Comparison of ENCODE assay signal across 13 mouse cellular contexts in genomic region chr6:72219549-72219948, GRCm38 (mm10). TPM values are rescaled to one million over a fixed set of nuclear protein-coding genes. Genes with fewer than 3 reads are reported as not detected.
A peak's percentile ranks its signal among the peaks of the same experiment; 100 is the strongest.
DNase-seq lines count a peak whose midpoint lies in the region; ATAC-seq and TF ChIP-seq lines count a peak whose summit lies in the region.
"Had no signal": no experiment of that assay in that cellular context is flagged by ENCODE, and none has a peak within 500 bp of the region (broad histone marks: within the 10 kb centered on the region; RNA-seq: fewer than 3 reads in every experiment).

No protein-coding gene starts in this region.

- H3K27me3 ChIP-seq in cerebellum, adult 2 months (ENCODE audit: control insufficient read depth, insufficient read depth, low read length), result no peaks in the 10 kb centered on the region
- H3K27me3 ChIP-seq in heart, postnatal 0 days (ENCODE audit: control insufficient read depth, insufficient read depth, low read length), result no peaks in the 10 kb centered on the region; the same call in 1 of the 2 replicates
- 0 out of 2 replicates have a peak, but pooled peaks cover 2% of the 10 kb centered on the region for H3K27me3 ChIP-seq in embryonic facial prominence, embryonic 12.5 days

- no peaks in the 10 kb centered on the region for H3K36me3 ChIP-seq in heart, postnatal 0 days (replicated peaks; ENCODE audit: control insufficient read depth, insufficient read depth, low read length)
- no peaks in the 10 kb centered on the region for H3K36me3 ChIP-seq in embryonic facial prominence, embryonic 12.5 days
- H3K36me3 ChIP-seq: limb, embryonic 13.5 days; midbrain, embryonic 13.5 days; neural tube, embryonic 15.5 days had no signal

- peaks cover 60% of the 10 kb centered on the region for H3K4me1 ChIP-seq in cerebellum, adult 2 months (ENCODE audit: control insufficient read depth, insufficient read depth, low read length)
- peaks cover 55% of the 10 kb centered on the region for H3K4me1 ChIP-seq in heart, postnatal 0 days (ENCODE audit: control insufficient read depth, insufficient read depth)
- H3K4me1 ChIP-seq in embryonic facial prominence, embryonic 12.5 days, result peaks cover 89% of the 10 kb centered on the region

- intact Hi-C loops in left cerebral cortex, postnatal 4 days (cut with DNase I), result no loop called here
- intact Hi-C loops in left cerebral cortex, adult 2 months (cut with DNase I), result loop anchor here (5.0 kb wide), 1 partner anchor 122 kb away; the partner anchor contains the start of gene St3gal5

- no peak for ATAC-seq in heart, postnatal 0 days (ENCODE audit: insufficient read depth, low read depth)
- ATAC-seq in embryonic facial prominence, embryonic 12.5 days (ENCODE audit: insufficient number of reproducible peaks, insufficient read depth, low FRiP score, low TSS enrichment), result no peak
- ATAC-seq: midbrain, embryonic 13.5 days had no signal

- TF ChIP-seq EP300 in heart, postnatal 0 days (IDR thresholded peaks at IDR 0.05; ENCODE audit: low read depth), result no peak

- TF ChIP-seq CTCF in cerebellum, adult 2 months (IDR thresholded peaks at IDR 0.05; ENCODE audit: borderline replicate concordance, insufficient read depth, low read depth, low read length), result no peak
- no peak for TF ChIP-seq CTCF in heart, postnatal 0 days (IDR thresholded peaks at IDR 0.05; ENCODE audit: low read depth)
- TF ChIP-seq CTCF in left cerebral cortex, adult 2 months (IDR thresholded peaks at IDR 0.05), result no peak

- H3K27ac ChIP-seq in cerebellum, adult 2 months (ENCODE audit: insufficient read depth, low read length), result no peak overlapping the region
- 0 out of 2 replicates have a peak overlapping the region, but pooled peaks have one; percentile 16 for H3K27ac ChIP-seq in heart, postnatal 0 days (ENCODE audit: low read depth)
- no peak overlapping the region for H3K27ac ChIP-seq in left cerebral cortex, adult 2 months
- H3K27ac ChIP-seq in embryonic facial prominence, embryonic 12.5 days, result no peak overlapping the region
- H3K27ac ChIP-seq: midbrain, embryonic 13.5 days had no signal

- H3K4me3 ChIP-seq in cerebellum, adult 2 months (replicated peaks; ENCODE audit: insufficient read depth, low read depth, low read length), result no peak overlapping the region
- H3K4me3 ChIP-seq in heart, postnatal 0 days (ENCODE audit: low read depth, low read length), result no peak overlapping the region
- H3K4me3 ChIP-seq in left cerebral cortex, adult 2 months, result no peak overlapping the region
- H3K4me3 ChIP-seq in embryonic facial prominence, embryonic 12.5 days, result no peak overlapping the region
- H3K4me3 ChIP-seq: limb, embryonic 13.5 days; midbrain, embryonic 13.5 days; neural tube, embryonic 15.5 days had no signal

- H3K9ac ChIP-seq in heart, postnatal 0 days (replicated peaks; ENCODE audit: low read depth, low read length), result no peak overlapping the region
- H3K9ac ChIP-seq in embryonic facial prominence, embryonic 12.5 days, result peak overlapping the region; percentile 37
- H3K9ac ChIP-seq: limb, embryonic 13.5 days; midbrain, embryonic 13.5 days; neural tube, embryonic 15.5 days had no signal

- H3K4me2 ChIP-seq in heart, postnatal 0 days (ENCODE audit: low read depth, low read length), result no peak overlapping the region
- no peak overlapping the region for H3K4me2 ChIP-seq in embryonic facial prominence, embryonic 12.5 days (replicated peaks)
- H3K4me2 ChIP-seq: midbrain, embryonic 13.5 days; neural tube, embryonic 15.5 days had no signal

- no peak for TF ChIP-seq POLR2A in cerebellum, adult 2 months (IDR thresholded peaks at IDR 0.05; ENCODE audit: borderline replicate concordance, insufficient read depth, low read length)

- DNase-seq in cerebellum, adult 2 months, result peak; percentile 56 to 58
- no peak for DNase-seq in cerebellum, adult 11-12 months
- DNase-seq in heart, postnatal 0 days (ENCODE audit: low spot score), result no peak
- no peak for DNase-seq in heart, adult 18-20 months
- peak; percentile 63 for DNase-seq in left cerebral cortex, postnatal 4 days
- no peak for DNase-seq in left cerebral cortex, adult 2 months (ENCODE audit: extremely low spot score in 1 of 2, low spot score in 2 of 2)
- no peak for DNase-seq in urinary bladder, postnatal 4 days (ENCODE audit: low spot score in 2 of 2)
- DNase-seq: lung, adult 2 months had no signal

- no peaks in the 10 kb centered on the region for H3K9me3 ChIP-seq in heart, postnatal 0 days (replicated peaks; ENCODE audit: control insufficient read depth, low read length)
- no peaks in the 10 kb centered on the region for H3K9me3 ChIP-seq in embryonic facial prominence, embryonic 12.5 days
- H3K9me3 ChIP-seq: limb, embryonic 13.5 days; midbrain, embryonic 13.5 days; neural tube, embryonic 15.5 days had no signal

- 58% methylated on average over 5 of the region's 5 CpGs for WGBS in cerebellum, adult 2 months
- 34% methylated on average over 5 of the region's 5 CpGs for WGBS in heart, postnatal 0 days
- 59% methylated on average over 5 of the region's 5 CpGs for WGBS in embryonic facial prominence, embryonic 12.5 days

RNA-seq across cellular contexts. Expression of gene Atoh8, which starts 15.8 kb away (rescaled TPM):
- 4.4 and 5.9 TPM in 2 replicates for polyA plus RNA-seq in cerebellum, adult 2 months (2012; rRNA removed)
- total RNA-seq in heart, postnatal 0 days (2014; rRNA removed; ENCODE audit: low replicate concordance), result 4.5 and 14.7 TPM in 2 replicates
- polyA plus RNA-seq in heart, postnatal 0 days (2015; fragmentation: Nextera tagmentation; extraction: Ambion mirVana), result 7.1 and 8.6 TPM in 2 replicates
- 1 to 10 TPM; 8.3 to 9.1 TPM for total RNA-seq in heart, adult 18-20 months (2021)
- total RNA-seq in left cerebral cortex, postnatal 4 days (2021), result 1 to 10 TPM; 1.8 TPM
- total RNA-seq in left cerebral cortex, adult 2 months (2021), result 1 to 10 TPM; 1.5 to 1.9 TPM
- 16.4 and 18.6 TPM in 2 replicates for polyA plus RNA-seq in embryonic facial prominence, embryonic 12.5 days (2016; fragmentation: Nextera tagmentation; extraction: Ambion mirVana)
- total RNA-seq: MEL had no signal

Comparison
In these comparisons a context has a peak if more than half of its experiments do, and no peak if none do; other contexts are left out.
1. DNase-seq: peak in cerebellum, adult 2 months (2 of 2) and left cerebral cortex, postnatal 4 days (single experiment); none in cerebellum, adult 11-12 months (single experiment), heart, postnatal 0 days (single experiment), heart, adult 18-20 months (0 of 2), left cerebral cortex, adult 2 months (0 of 2) and urinary bladder, postnatal 4 days (0 of 2).